Mouse (Mus musculus): ENCODE measurements around the gene Src.
A peak's percentile ranks its signal among the peaks of the same experiment; 100 is the strongest.

Src gene

GRCm38 (mm10) chr2:157412497-157412896 lies 5.7 kb upstream of the Src start:
- no peak for DNase-seq (ENCODE audit: low spot score in 2 of 2)

GRCm38 (mm10) chr2:157417229-157417628 lies 1.0 kb upstream of the Src start:
- no peak for DNase-seq (ENCODE audit: low spot score in 2 of 2)

DNA sequence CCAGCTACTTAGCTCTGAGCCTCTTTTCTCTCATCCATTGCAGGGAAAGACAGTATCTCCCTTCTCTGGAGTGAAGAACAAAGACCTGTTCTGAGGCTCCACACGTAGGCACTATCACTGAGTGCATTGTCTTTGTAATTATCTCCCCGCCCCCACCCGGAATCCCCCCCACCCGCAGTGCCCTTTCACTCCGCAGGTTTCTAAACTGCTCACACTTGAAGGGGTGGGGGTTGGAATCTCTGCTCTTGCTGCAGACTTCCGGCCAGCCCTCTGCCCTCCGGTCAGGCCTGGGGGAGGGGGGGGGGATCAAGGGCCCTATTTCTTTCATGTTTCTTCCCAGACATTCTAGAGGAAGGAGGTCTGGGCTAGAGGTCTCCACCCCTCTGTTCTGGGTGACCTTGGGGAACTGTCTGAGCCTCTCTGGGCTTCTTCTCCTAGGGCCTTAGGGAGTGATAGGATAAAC lies 396 bp downstream of the Src start:
- DNase-seq (ENCODE audit: low spot score in 2 of 2), result no peak

DNA sequence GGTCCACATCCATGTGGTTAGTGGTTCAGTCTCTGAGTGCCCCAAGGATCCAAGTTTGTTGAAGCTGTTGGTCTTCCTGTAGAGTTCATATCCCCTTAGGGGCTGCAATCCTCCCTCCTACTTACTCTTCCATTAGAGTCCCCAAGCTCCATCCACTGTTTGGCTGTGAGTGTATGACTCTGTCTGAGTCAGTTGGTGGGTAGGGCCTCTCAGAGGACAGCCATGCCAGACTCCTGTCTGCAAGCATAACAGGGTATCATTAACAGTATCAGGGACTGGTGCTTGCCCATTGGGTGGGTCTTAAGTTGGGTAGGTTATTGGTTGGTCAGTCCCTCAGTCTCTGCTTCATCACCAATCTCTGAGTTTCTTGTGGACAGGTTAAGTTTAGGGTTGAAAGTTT lies 1.3 kb downstream of the Src start:
- no peak for DNase-seq (ENCODE audit: low spot score in 2 of 2)

DNA sequence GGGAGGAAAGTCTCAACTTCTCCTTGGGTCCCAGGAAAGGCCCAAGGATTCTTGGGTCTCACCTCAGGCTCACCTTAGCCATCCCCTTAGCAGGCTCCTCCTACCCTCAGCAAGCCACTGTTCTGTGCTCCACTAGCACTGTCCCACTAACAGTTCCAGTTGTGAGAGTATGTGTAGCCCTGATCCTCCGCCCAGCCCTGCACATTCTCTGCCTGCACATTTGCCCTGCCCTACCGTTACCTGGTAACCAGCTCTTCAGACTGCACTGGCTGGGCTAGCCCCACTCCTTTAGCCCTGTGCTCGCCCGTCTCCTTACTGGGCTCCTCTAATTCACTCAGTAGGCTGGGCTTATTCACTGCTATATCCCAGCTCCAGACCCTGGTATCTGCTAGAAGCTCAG lies 2.2 kb downstream of the Src start:
- no peak for DNase-seq (ENCODE audit: low spot score in 2 of 2)

GRCm38 (mm10) chr2:157422062-157422655 lies 3.9 kb downstream of the Src start:
- DNase-seq (ENCODE audit: low spot score in 2 of 2), result no peak

- no peak for DNase-seq (ENCODE audit: low spot score in 2 of 2)
These were observed 4.8 kb downstream of the Src start for GRCm38 (mm10) chr2:157422854-157423705.

GRCm38 (mm10) chr2:157423706-157424125 lies 5.5 kb downstream of the Src start:
- no peak for DNase-seq (ENCODE audit: low spot score in 2 of 2)

DNA sequence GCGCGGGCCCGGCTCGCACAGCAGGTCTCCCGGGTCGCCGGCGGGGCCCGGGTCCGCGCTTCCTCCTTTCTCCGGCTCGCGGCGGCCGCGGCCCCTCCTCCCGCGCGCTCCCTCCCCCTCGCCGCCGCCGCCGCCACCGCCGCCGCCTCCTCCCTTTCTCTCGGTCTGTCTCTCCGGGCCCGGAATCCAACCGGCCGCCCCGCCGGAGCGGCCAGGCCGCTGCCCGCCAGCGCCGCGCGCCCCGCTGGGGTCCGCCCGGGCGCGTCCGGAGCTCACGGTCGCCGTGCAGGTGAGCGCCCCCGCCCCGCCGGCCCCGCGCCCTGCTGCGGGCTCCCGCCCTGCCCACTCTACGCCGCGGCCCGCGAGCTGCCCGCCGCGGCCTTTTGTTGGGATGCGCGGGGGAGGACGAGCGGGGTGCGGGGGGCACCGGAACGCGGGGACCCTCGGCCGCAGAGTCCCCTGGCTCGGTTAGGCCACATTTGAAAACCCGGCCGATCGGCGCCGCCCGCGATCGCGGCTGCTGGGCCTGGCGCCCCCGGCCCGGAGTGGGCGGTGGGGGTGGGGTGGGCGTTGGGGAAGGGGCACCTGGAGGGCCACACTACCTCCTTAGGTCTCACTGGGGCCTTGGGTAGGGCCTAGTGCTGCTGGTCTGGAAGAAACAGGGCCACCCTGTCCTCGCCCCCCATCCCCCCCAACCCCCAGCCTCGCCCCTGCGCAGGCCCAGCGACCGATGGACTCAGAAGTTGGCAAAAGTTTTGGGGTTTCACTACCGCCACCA lies 6.1 kb downstream of the Src start:
- DNase-seq (ENCODE audit: low spot score in 2 of 2), result no peak

GRCm38 (mm10) chr2:157424904-157425642 lies 6.8 kb downstream of the Src start:
- DNase-seq (ENCODE audit: low spot score in 2 of 2), result no peak

GRCm38 (mm10) chr2:157425643-157425988 lies 7.4 kb downstream of the Src start:
- no peak for DNase-seq (ENCODE audit: low spot score in 2 of 2)

GRCm38 (mm10) chr2:157426171-157426570 lies 7.9 kb downstream of the Src start:
- no peak for DNase-seq (ENCODE audit: low spot score in 2 of 2)

DNA sequence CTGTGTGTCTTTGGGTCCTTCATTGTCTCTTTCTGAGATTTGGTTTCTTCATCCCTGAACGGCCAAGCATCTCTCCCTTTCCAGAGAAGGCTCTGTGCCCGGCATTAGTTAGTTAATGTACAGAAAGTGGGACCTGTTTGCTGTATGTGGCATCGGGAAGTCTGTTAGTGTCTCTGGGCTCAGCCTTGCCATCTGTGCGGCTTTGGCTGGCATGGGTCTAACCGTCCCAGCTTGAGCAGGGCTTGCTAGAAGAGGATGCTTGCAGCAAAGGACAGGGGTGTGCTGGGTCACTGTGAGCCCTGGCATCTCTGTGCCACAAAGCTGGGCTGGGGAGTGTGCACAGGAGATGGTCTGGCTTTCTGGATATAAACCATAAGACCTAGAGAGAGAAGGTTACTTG lies 8.9 kb downstream of the Src start:
- no peak for DNase-seq (ENCODE audit: low spot score in 2 of 2)

DNA sequence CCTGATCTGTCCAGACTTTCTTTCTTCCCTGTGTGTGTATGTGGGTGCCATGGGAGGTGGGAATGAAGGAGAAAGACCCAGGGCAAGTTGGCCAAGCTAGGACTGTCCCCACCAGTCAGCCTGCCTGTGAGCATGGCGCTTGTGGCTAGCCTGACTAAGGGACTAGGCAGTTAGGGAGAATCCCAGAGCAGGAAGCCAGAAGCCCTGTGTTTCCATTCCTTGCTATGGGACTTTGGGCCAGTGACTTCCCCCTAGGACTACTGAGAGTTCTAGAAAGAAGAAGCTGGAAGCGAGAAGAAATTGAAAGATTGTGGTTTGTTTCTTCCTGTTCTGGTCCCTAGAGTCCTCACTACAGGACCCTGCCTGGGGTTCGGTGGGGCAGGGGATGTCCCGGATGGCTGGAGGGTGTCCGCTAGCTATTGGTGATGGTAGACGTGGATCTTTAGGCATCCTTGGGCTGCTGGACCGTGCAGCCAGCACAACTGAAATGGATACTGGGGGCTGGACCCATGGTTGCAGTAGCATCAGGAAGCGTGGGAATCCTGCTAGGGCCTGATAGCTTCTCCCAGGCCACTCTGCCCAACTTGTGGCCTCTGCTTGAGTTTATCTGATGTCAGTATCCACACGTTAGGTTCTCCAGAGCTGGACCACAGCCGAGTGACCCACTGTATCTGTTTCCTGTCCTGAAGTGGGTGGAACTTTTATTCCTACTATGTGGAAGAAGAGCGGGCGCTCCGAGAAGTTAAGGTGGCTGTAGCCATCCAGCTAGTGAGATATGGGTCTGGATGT lies 10.3 kb downstream of the Src start:
- no peak for DNase-seq (ENCODE audit: low spot score in 2 of 2)

- no peak for DNase-seq (ENCODE audit: low spot score in 2 of 2)
These were observed 11.5 kb downstream of the Src start for GRCm38 (mm10) chr2:157429735-157430134.

GRCm38 (mm10) chr2:157430667-157431429 lies 12.6 kb downstream of the Src start:
- no peak for DNase-seq (ENCODE audit: low spot score in 2 of 2)

DNA sequence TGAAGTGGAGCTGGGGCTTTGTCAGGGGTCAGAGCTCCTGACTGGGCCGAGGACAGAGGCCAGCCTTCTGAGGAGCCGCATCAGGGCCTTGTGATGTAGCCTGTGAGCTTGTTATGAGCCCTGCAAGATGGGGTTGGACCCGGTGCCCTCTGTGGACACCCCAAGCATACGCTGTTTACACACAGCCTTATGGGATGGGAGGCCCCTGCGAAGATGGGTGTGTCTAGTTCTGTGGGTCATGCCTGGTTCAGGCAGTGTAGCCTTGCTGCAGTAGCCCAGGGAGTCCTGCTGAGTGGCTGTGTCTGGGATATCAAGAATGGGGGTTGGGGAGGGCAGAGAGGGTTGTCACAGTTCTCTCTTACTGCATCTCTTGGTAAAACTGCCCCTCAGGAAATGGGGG lies 13.7 kb downstream of the Src start:
- DNase-seq (ENCODE audit: low spot score in 2 of 2), result no peak

DNA sequence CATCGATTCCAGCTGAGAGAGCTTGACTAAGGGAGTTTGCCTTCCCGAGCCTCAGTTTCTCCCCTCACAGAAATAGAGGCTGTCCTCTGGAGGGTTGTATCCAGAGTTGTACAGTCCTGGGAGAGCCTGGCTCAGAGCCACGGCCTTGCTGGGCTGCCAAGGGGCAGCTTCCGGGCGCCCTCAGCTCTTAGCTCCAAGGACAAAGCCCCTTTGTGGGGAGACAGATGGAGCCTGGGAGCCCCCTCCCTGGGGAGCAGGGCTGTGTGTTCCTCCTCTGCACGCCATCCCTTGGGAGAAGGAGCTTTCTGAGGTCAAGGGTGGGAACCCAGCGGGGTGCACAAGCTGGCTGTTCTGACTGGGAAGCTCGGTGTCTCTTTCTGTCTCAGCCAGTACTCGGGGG lies 14.2 kb downstream of the Src start:
- no peak for DNase-seq (ENCODE audit: low spot score in 2 of 2)

DNA sequence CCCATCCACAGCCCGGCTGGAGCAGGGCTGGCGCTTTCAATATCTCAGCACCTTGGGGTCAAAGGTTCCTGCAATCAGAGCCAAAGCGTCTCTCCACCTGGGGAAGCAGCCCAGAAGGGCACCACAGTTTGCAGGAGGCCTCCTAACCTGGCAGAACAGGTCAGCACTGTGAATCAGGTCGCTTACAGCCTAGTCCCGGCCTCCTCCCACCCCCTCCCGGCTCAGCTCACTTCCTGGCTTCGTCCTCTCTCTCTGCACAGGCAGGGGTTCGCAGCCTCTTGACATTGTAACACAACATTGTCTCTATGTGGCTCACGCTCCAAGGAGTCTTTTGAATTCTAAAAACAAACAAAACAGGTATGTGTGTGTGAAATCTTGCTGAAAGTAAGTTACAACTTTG lies 15.8 kb downstream of the Src start:
- DNase-seq (ENCODE audit: low spot score in 2 of 2), result no peak

DNA sequence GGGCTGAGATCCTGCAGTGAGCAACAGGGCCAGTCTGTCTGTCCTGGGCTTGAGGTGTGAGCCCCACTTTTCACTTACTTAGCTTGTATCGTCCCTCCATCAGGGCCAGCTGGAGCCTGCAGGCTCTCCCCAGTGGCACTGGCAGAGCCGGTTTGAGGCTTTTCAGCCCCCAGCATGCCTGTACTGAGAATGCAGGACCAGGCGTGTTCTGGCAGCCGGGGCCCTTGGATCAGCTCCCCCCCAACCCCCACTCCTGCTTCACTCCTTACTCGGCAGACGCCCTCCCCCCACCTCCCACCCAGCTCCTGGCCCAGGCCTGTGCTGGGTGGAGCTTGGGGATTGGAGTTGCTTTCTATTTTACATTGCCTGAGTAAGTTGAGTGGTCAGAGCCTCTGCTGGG lies 16.3 kb downstream of the Src start:
- DNase-seq (ENCODE audit: low spot score in 2 of 2), result peak; percentile 80 to 81

All from urinary bladder, postnatal 4 days (tissue).